ENCODE assay signal across 22 mouse cellular contexts in the genomic region with DNA sequence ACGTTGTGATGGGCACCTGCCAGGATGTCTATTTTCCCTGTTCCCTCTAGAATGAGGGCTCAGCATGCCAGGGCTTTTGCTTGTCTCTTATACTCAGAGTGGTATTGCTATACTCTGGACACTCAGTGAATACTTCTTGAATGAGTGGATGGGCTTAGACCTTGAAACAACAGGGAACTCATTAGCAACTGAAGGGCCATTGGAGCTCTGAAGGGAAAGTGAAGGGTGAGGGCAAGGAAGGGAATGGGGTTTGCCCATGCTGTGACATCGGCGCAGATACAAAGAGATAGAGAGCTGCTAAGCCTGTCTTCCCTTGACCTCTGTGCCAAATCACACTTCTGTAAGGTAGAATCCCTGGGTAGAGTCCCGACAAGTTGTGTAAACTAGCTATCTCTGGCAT. TPM values are rescaled to one million over a fixed set of nuclear protein-coding genes. Genes with fewer than 3 reads are reported as not detected.
"Had no signal": no experiment of that assay in that cellular context is flagged by ENCODE, and none has a peak within 500 bp of the region (broad histone marks: within the 10 kb centered on the region; RNA-seq: fewer than 3 reads in every experiment).

No protein-coding gene starts in this region.

- H3K36me3 ChIP-seq: midbrain, embryonic 13.5 days; midbrain, embryonic 15.5 days; neural tube, embryonic 13.5 days; neural tube, embryonic 15.5 days had no signal

- ATAC-seq: midbrain, embryonic 13.5 days; midbrain, embryonic 15.5 days had no signal

- H3K4me1 ChIP-seq: midbrain, embryonic 13.5 days; midbrain, embryonic 15.5 days; neural tube, embryonic 13.5 days; neural tube, embryonic 15.5 days had no signal

- H3K27ac ChIP-seq: macrophage; midbrain, embryonic 13.5 days; midbrain, embryonic 15.5 days; neural tube, embryonic 13.5 days; neural tube, embryonic 15.5 days had no signal

- H3K4me2 ChIP-seq: lung, embryonic 14.5 days; midbrain, embryonic 11.5 days; midbrain, embryonic 13.5 days; midbrain, embryonic 15.5 days; neural tube, embryonic 13.5 days; neural tube, embryonic 15.5 days had no signal

- H3K4me3 ChIP-seq: megakaryocyte, embryonic 14.5 days; midbrain, embryonic 13.5 days; midbrain, embryonic 15.5 days; myocyte; neural tube, embryonic 13.5 days; neural tube, embryonic 15.5 days had no signal

- H3K9ac ChIP-seq: lung, embryonic 14.5 days; midbrain, embryonic 13.5 days; midbrain, embryonic 15.5 days; neural tube, embryonic 13.5 days; neural tube, embryonic 15.5 days had no signal

- DNase-seq: lung, adult 18-20 months; lung, embryonic 14.5 days; lung, postnatal 14 days; lung, postnatal 36 days; retina, postnatal 1 day; right cerebral cortex, adult 18-20 months; right cerebral cortex, postnatal 25 days; right cerebral cortex, postnatal 4 days; spleen, adult 18-20 months; thymus, adult 18-20 months; thymus, postnatal 14 days; thymus, postnatal 36 days had no signal

- H3K9me3 ChIP-seq: midbrain, embryonic 13.5 days; midbrain, embryonic 15.5 days; neural tube, embryonic 13.5 days; neural tube, embryonic 15.5 days had no signal

- H3K27me3 ChIP-seq: midbrain, embryonic 13.5 days; midbrain, embryonic 15.5 days; neural tube, embryonic 13.5 days; neural tube, embryonic 15.5 days had no signal

RNA-seq across cellular contexts. Expression of a gene that starts 8.8 kb away (rescaled TPM):
- polyA plus RNA-seq: macrophage, myocyte had no signal

RNA-seq across cellular contexts. Expression of a gene that starts 40.0 kb away (rescaled TPM):
- total RNA-seq: megakaryocyte progenitor cell, adult 5-6 weeks had no signal
- polyA plus RNA-seq: liver, embryonic 16.5 days; lung, embryonic 14.5 days; macrophage; midbrain, embryonic 11.5 days; midbrain, embryonic 13.5 days; midbrain, embryonic 15.5 days had no signal
